Mouse (Mus musculus) erythroblast, embryonic 14.5 days (primary cell): ENCODE measurements around the gene Hus1.

ENCODE experiments used
- GATA1 ChIP-seq: IDR thresholded peaks from 2 replicates; pipeline ENCODE4 v1.6.1; 2012; ENCODE audit warnings: low read length, inconsistent platforms, mixed read lengths
- TAL1 ChIP-seq: IDR thresholded peaks from 3 replicates; pipeline ENCODE4 v1.6.1; 2012; ENCODE audit warnings: low read length, inconsistent platforms, mixed read lengths

DNA sequence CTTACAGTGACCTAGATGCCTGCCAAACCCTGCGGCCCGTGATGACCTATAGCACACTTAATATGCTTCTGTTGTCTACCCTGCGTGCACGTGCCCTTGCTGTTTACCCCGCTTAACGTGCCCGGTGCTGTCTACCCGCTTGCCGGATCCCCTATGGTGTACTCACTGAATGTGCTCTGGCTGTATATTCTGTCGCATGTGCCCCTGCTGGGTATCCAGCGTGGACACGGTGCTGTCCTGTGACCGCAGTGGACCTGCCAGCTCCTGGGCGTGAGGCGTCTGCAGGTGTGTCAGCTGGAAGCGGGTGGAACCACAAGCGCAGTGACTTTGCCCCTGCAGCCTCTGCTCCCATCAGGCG, 37.7 kb upstream of the Hus1 start, which contains the start of gene Sun3:
- TF ChIP-seq GATA1 (no peak), TAL1 (no peak)
